Mouse (Mus musculus) small intestine, adult 2 months (tissue): ENCODE results near the gene Ccdc8. TPM values are rescaled to one million over a fixed set of nuclear protein-coding genes. Genes with fewer than 3 reads are reported as not detected.

Experiments used
- H3K27ac ChIP-seq: fragments of 200-500 bp; 2 replicates; pipeline ENCODE4 v1.5.1; 2012; ENCODE audit warnings: low read depth, low read length, control low read depth, inconsistent platforms; ENCODE audit not compliant: insufficient read depth
- H3K27me3 ChIP-seq: fragments of 200-500 bp; 2 replicates; pipeline ENCODE4 v1.6.1; 2012; ENCODE audit warnings: mild to moderate bottlenecking, moderate library complexity, low read length, inconsistent platforms; ENCODE audit not compliant: control insufficient read depth, insufficient read depth
- H3K36me3 ChIP-seq: fragments of 200-500 bp; 2 replicates; pipeline ENCODE4 v1.6.1; 2012; ENCODE audit warnings: mild to moderate bottlenecking, low read length, control low read depth, inconsistent platforms; ENCODE audit not compliant: control insufficient read depth, insufficient read depth
- H3K4me1 ChIP-seq: fragments of 200-500 bp; 2 replicates; pipeline ENCODE4 v1.6.1; 2012; ENCODE audit warnings: low read length, inconsistent platforms, mixed read lengths; ENCODE audit not compliant: control insufficient read depth, insufficient read depth, insufficient read length
- H3K4me3 ChIP-seq: fragments of 200-500 bp; 2 replicates; pipeline ENCODE4 v1.5.1; 2012; ENCODE audit warnings: low read depth, mild to moderate bottlenecking, control low read depth, inconsistent platforms, low read length, moderate library complexity
- CTCF ChIP-seq: fragments of 200-500 bp; IDR thresholded peaks from 2 replicates; pipeline ENCODE4 v1.5.1; 2012; ENCODE audit warnings: low read depth, mild to moderate bottlenecking, control low read depth, inconsistent platforms, low read length, moderate library complexity, mixed read lengths; ENCODE audit not compliant: insufficient replicate concordance, insufficient read length; ENCODE audit errors: extremely low read depth
- POLR2A ChIP-seq: fragments of 200-500 bp; IDR thresholded peaks from 2 replicates; pipeline ENCODE4 v1.6.1; 2012; ENCODE audit warnings: low read depth, mild to moderate bottlenecking, control low read depth, inconsistent platforms, low read length, moderate library complexity
- WGBS: fragments of 180-500 bp; shearing (Covaris S2); methylation state at CpG from one replicate; pipeline ENCODE4 v1.1.7; 2018; 5-methylcytosine and 5-hydroxymethylcytosine counted together
- polyA plus RNA-seq: library from polyadenylated mRNA; depleted of rRNA; stranded (reverse); fragments of >200 nt; gene quantifications from 2 replicates; pipeline ENCODE4 v1.2.3, GENCODE M21; 2012; rRNA removed

Gene Ccdc8
- polyA plus RNA-seq, 1 experiment = 0.74 TPM

DNA sequence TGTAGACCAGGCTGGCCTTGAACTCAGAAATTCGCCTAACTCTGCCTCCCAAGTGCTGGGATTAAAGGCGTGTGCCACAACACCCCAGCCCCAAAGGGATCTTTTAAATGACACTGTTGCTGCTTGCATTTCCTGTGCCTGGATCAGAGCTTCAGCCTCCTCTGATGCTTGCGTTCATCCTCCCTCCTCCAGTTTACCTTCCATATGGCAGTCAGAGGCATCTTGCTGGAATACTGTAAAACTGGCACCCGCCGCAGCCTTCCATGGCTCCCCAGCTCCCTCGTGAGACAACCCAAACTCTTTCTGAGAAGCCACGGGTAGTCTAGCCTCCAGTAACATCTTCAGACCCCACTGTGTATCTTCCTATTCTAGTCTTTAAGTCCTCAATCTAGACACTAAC is 36.4 kb downstream of the Ccdc8 start:
- Histone ChIP-seq H3K4me1 (peaks cover 26% of the 10 kb centered on the region), H3K27ac (no peak overlapping the region), H3K36me3 (no peaks in the 10 kb centered on the region), H3K27me3 (no peaks in the 10 kb centered on the region), H3K4me3 (no peak overlapping the region)
- no peak for TF ChIP-seq POLR2A
- no peak for TF ChIP-seq CTCF
- 86% methylated on average over 7 of the region's 7 CpGs for WGBS

- Histone ChIP-seq H3K27me3 (no peaks in the 10 kb centered on the region), H3K36me3 (no peaks in the 10 kb centered on the region), H3K4me1 (peaks cover 13% of the 10 kb centered on the region), H3K4me3 (no peak overlapping the region), H3K27ac (no peak overlapping the region)
- TF ChIP-seq POLR2A (no peak), CTCF (no peak)
- 81% methylated on average over 7 of the region's 7 CpGs for WGBS
Measured at GRCm38 (mm10) chr7:17030239-17030638, 37.7 kb downstream of the Ccdc8 start.

DNA sequence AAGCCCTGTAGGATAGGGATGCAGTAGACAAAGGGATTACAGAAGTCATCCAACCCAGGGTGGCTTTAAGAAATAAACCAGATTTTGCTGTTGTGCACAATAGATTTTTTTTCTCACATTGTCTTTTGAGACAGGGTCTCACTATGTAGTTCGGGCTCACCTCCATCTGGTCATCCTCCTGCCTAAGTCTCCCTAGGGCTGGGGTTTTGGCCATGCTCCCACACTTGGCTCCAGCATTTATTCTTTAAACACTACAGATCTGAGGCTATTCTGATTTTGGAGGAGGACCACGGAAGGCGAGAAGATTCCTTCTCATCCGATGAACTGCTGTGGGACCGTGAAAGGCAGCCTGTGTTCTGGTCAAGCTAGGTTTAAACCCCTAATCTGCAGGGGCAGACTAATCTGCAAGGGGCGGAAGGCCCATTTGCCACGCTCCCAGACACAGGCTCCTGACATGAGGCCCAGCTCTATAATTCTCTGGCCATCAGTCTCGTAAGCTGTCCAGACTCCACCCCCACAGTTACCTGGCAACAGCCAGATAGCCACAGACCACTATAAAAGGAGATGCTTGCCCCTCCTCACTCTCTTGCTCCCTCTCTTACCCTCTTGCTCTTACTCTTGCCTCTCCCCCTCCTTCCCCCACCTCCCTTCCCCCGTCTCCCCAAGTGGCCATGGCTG is 45.6 kb downstream of the Ccdc8 start:
- Histone ChIP-seq H3K27me3 (no peaks in the 10 kb centered on the region), H3K36me3 (no peaks in the 10 kb centered on the region), H3K4me3 (no peak overlapping the region), H3K4me1 (no peaks in the 10 kb centered on the region), H3K27ac (no peak overlapping the region)
- TF ChIP-seq CTCF = no peak
- TF ChIP-seq POLR2A = no peak
- 84% methylated on average over 9 of the region's 9 CpGs for WGBS

GRCm38 (mm10) chr7:17039373-17039772 is 46.9 kb downstream of the Ccdc8 start:
- WGBS = 93% methylated on average over 7 of the region's 7 CpGs
- no peak overlapping the region for H3K4me3 ChIP-seq
- no peaks in the 10 kb centered on the region for H3K4me1 ChIP-seq
- TF ChIP-seq CTCF (no peak), POLR2A (no peak)
- no peaks in the 10 kb centered on the region for H3K27me3 ChIP-seq
- no peak overlapping the region for H3K27ac ChIP-seq
- H3K36me3 ChIP-seq = no peaks in the 10 kb centered on the region

- Histone ChIP-seq H3K27me3 (no peaks in the 10 kb centered on the region), H3K36me3 (no peaks in the 10 kb centered on the region), H3K4me1 (no peaks in the 10 kb centered on the region), H3K27ac (no peak overlapping the region), H3K4me3 (no peak overlapping the region)
- TF ChIP-seq POLR2A = no peak
- no peak for TF ChIP-seq CTCF
- WGBS = 85% methylated on average over 1 of the region's 1 CpGs
Measured at GRCm38 (mm10) chr7:17045743-17046142, 53.2 kb downstream of the Ccdc8 start.

Other genes with a start within 250 kb of the Ccdc8 start
- gene Slc1a5, start 211.4 kb upstream of the Ccdc8 start, polyA plus RNA-seq = 37.8 and 43.5 TPM in 2 replicates
- 58.9 and 119 TPM in 2 replicates for gene Strn4, start 176.8 kb upstream of the Ccdc8 start, polyA plus RNA-seq
- 14.6 and 24.5 TPM in 2 replicates for gene Fkrp, start 176.0 kb upstream of the Ccdc8 start, polyA plus RNA-seq
- gene Prkd2, start 149.8 kb upstream of the Ccdc8 start, polyA plus RNA-seq = 22.9 and 44.0 TPM in 2 replicates
- gene Dact3, start 117.4 kb upstream of the Ccdc8 start, polyA plus RNA-seq = 21.6 and 24.2 TPM in 2 replicates
- gene Gng8, start 100.9 kb upstream of the Ccdc8 start, polyA plus RNA-seq = 2.1 and 2.2 TPM in 2 replicates
- gene Ptgir, start 86.2 kb upstream of the Ccdc8 start, polyA plus RNA-seq = 1.2 and 1.7 TPM in 2 replicates
- gene Calm3, start 68.6 kb upstream of the Ccdc8 start, polyA plus RNA-seq = 147 and 452 TPM in 2 replicates
- 1.2 and 1.4 TPM in 2 replicates for gene Pnmal2, start 48.0 kb upstream of the Ccdc8 start, polyA plus RNA-seq
- gene Pnmal1, start 33.0 kb upstream of the Ccdc8 start, polyA plus RNA-seq = 0.04 and 0.09 TPM in 2 replicates
- 0.05 and 0.14 TPM in 2 replicates for gene Gm42372, start 9.6 kb upstream of the Ccdc8 start, polyA plus RNA-seq
- gene Ppp5c, start 35.2 kb downstream of the Ccdc8 start, polyA plus RNA-seq = 121 and 278 TPM in 2 replicates
- gene Hif3a, start 69.7 kb downstream of the Ccdc8 start, polyA plus RNA-seq = 0.52 and 0.68 TPM in 2 replicates
- not detected in 2 replicates for gene Psg16, start 81.3 kb downstream of the Ccdc8 start, polyA plus RNA-seq
- gene Ceacam3, start 157.6 kb downstream of the Ccdc8 start, polyA plus RNA-seq = not detected in 2 replicates
- not detected in 2 replicates for gene Psg29, start 210.8 kb downstream of the Ccdc8 start, polyA plus RNA-seq